Comparison of ENCODE assay signal across 17 mouse cellular contexts in genomic region chr6:144367626-144368077, GRCm38 (mm10).
DNase-seq lines count a peak whose midpoint lies in the region; ATAC-seq and TF ChIP-seq lines count a peak whose summit lies in the region.
"Had no signal": no experiment of that assay in that cellular context is flagged by ENCODE, and none has a peak within 500 bp of the region (broad histone marks: within the 10 kb centered on the region; RNA-seq: fewer than 3 reads in every experiment).

No protein-coding gene starts in this region.

- peaks cover 36% of the 10 kb centered on the region for H3K27me3 ChIP-seq in neural tube, embryonic 12.5 days (replicated peaks)
- H3K27me3 ChIP-seq in liver, embryonic 12.5 days (replicated peaks), result no peaks in the 10 kb centered on the region
- no peaks in the 10 kb centered on the region for H3K27me3 ChIP-seq in embryonic facial prominence, embryonic 10.5 days (replicated peaks; ENCODE audit: low read depth, poor library complexity, severe bottlenecking)
- H3K27me3 ChIP-seq: liver, embryonic 15.5 days; stomach, embryonic 15.5 days had no signal

- intact Hi-C loops in gastrocnemius, adult 2 months (cut with DNase I), result no loop called here

- 70% methylated on average over 11 of the region's 11 CpGs for WGBS in neural tube, embryonic 12.5 days
- WGBS in liver, embryonic 12.5 days (ENCODE audit: insufficient replicate concordance), result 83% methylated on average over 11 of the region's 11 CpGs
- WGBS in embryonic facial prominence, embryonic 10.5 days, result 94% methylated on average over 11 of the region's 11 CpGs

- no peak overlapping the region for H3K9ac ChIP-seq in neural tube, embryonic 12.5 days
- no peak overlapping the region for H3K9ac ChIP-seq in liver, embryonic 12.5 days
- H3K9ac ChIP-seq: liver, embryonic 15.5 days; stomach, embryonic 15.5 days had no signal

- H3K4me3 ChIP-seq in neural tube, embryonic 12.5 days, result no peak overlapping the region
- no peak overlapping the region for H3K4me3 ChIP-seq in liver, embryonic 12.5 days
- H3K4me3 ChIP-seq in embryonic facial prominence, embryonic 10.5 days, result no peak overlapping the region
- no peak overlapping the region for H3K4me3 ChIP-seq in gastrocnemius, adult 2 months
- H3K4me3 ChIP-seq: liver, embryonic 15.5 days; stomach, embryonic 15.5 days had no signal

- no peak overlapping the region for H3K27ac ChIP-seq in neural tube, embryonic 12.5 days
- no peak overlapping the region for H3K27ac ChIP-seq in liver, embryonic 12.5 days
- H3K27ac ChIP-seq in embryonic facial prominence, embryonic 10.5 days (replicated peaks), result no peak overlapping the region
- H3K27ac ChIP-seq in gastrocnemius, adult 2 months, result no peak overlapping the region
- H3K27ac ChIP-seq: kidney, postnatal 0 days; liver, embryonic 15.5 days; stomach, embryonic 15.5 days had no signal

- H3K4me2 ChIP-seq in neural tube, embryonic 12.5 days (replicated peaks), result no peak overlapping the region
- H3K4me2 ChIP-seq in liver, embryonic 12.5 days, result no peak overlapping the region
- H3K4me2 ChIP-seq: liver, embryonic 15.5 days; stomach, embryonic 15.5 days had no signal

- no peaks in the 10 kb centered on the region for H3K36me3 ChIP-seq in neural tube, embryonic 12.5 days
- no peaks in the 10 kb centered on the region for H3K36me3 ChIP-seq in liver, embryonic 12.5 days
- H3K36me3 ChIP-seq in embryonic facial prominence, embryonic 10.5 days (replicated peaks), result no peaks in the 10 kb centered on the region
- H3K36me3 ChIP-seq: liver, embryonic 15.5 days; stomach, embryonic 15.5 days had no signal

- no peaks in the 10 kb centered on the region for H3K4me1 ChIP-seq in neural tube, embryonic 12.5 days
- peaks cover 9% of the 10 kb centered on the region; the same call in 1 of the 2 replicates for H3K4me1 ChIP-seq in liver, embryonic 12.5 days
- H3K4me1 ChIP-seq in embryonic facial prominence, embryonic 10.5 days, result no peaks in the 10 kb centered on the region
- H3K4me1 ChIP-seq: stomach, embryonic 15.5 days had no signal

- 0 out of 2 replicates have a peak, but pooled peaks cover 7% of the 10 kb centered on the region for H3K9me3 ChIP-seq in neural tube, embryonic 12.5 days
- H3K9me3 ChIP-seq in liver, embryonic 12.5 days (replicated peaks), result no peaks in the 10 kb centered on the region; the same call in 1 of the 2 replicates
- 0 out of 2 replicates have a peak, but pooled peaks cover 6% of the 10 kb centered on the region for H3K9me3 ChIP-seq in embryonic facial prominence, embryonic 10.5 days
- H3K9me3 ChIP-seq: liver, embryonic 15.5 days; stomach, embryonic 15.5 days had no signal

- peak; percentile 53; the same call in 1 of the 2 replicates for ATAC-seq in neural tube, embryonic 12.5 days (ENCODE audit: low FRiP score, low read depth)
- no peak for ATAC-seq in liver, embryonic 12.5 days
- ATAC-seq: intestine, postnatal 0 days had no signal

- TF ChIP-seq CTCF in gastrocnemius, adult 2 months (IDR thresholded peaks at IDR 0.05), result no peak

- DNase-seq in cerebellum, postnatal 10 days, result peak; percentile 14 to 24
- no peak for DNase-seq in cerebellum, adult 11-12 months
- no peak for DNase-seq in neural tube, embryonic 10.5 days (ENCODE audit: extremely low spot score, low spot score)
- peak; percentile 11 for DNase-seq in layer of hippocampus, adult 9-10 months (ENCODE audit: low spot score)
- no peak for DNase-seq in embryonic facial prominence, embryonic 10.5 days (ENCODE audit: low spot score)
- no peak for DNase-seq in gastrocnemius, adult 2 months
- DNase-seq: cerebellum, adult 11 months; gastrocnemius, postnatal 14 days; lung, postnatal 10 days; retina, postnatal 1 day; thymus, postnatal 25 days had no signal

Comparison
In these comparisons a context has a peak if more than half of its experiments do, and no peak if none do; other contexts are left out.
1. DNase-seq: peak in cerebellum, postnatal 10 days (2 of 2) and layer of hippocampus, adult 9-10 months (single experiment); none in cerebellum, adult 11-12 months (single experiment), neural tube, embryonic 10.5 days (single experiment), embryonic facial prominence, embryonic 10.5 days (single experiment) and gastrocnemius, adult 2 months (single experiment).